Mouse (Mus musculus): ENCODE data around the gene Shd. TPM values are rescaled to one million over a fixed set of nuclear protein-coding genes. Genes with fewer than 3 reads are reported as not detected.

Gene Shd
- polyA plus RNA-seq, 1 experiment from 2014 or later, result 41.4 TPM

GRCm38 (mm10) chr17:56020400-56021084, 50.3 kb downstream of the Shd start:
- WGBS, result 91% methylated on average over 6 of the region's 6 CpGs
- Histone ChIP-seq H3K27ac (no peak overlapping the region), H3K36me3 (peaks cover 57% of the 10 kb centered on the region), H3K4me1 (no peaks in the 10 kb centered on the region; the same call in 1 of the 2 replicates), H3K4me2 (replicated peaks) (no peak overlapping the region), H3K9ac (no peak overlapping the region), H3K4me3 (no peak overlapping the region), H3K9me3 (no peaks in the 10 kb centered on the region), H3K27me3 (no peaks in the 10 kb centered on the region)
- ATAC-seq (ENCODE audit: insufficient number of reproducible peaks, insufficient read depth, low FRiP score, low TSS enrichment), result no peak

GRCm38 (mm10) chr17:56021161-56021910, 51.1 kb downstream of the Shd start:
- no peak for ATAC-seq (ENCODE audit: insufficient number of reproducible peaks, insufficient read depth, low FRiP score, low TSS enrichment)
- Histone ChIP-seq H3K36me3 (peaks cover 49% of the 10 kb centered on the region), H3K4me2 (replicated peaks) (no peak overlapping the region), H3K27ac (no peak overlapping the region), H3K4me1 (no peaks in the 10 kb centered on the region; the same call in 1 of the 2 replicates), H3K27me3 (no peaks in the 10 kb centered on the region), H3K9me3 (no peaks in the 10 kb centered on the region), H3K9ac (no peak overlapping the region), H3K4me3 (no peak overlapping the region)
- WGBS, result 86% methylated on average over 4 of the region's 4 CpGs

GRCm38 (mm10) chr17:56022131-56022988, 52.1 kb downstream of the Shd start:
- Histone ChIP-seq H3K27ac (no peak overlapping the region), H3K9me3 (no peaks in the 10 kb centered on the region), H3K9ac (no peak overlapping the region), H3K36me3 (peaks cover 39% of the 10 kb centered on the region), H3K4me1 (no peaks in the 10 kb centered on the region; the same call in 1 of the 2 replicates), H3K4me3 (no peak overlapping the region), H3K27me3 (no peaks in the 10 kb centered on the region), H3K4me2 (replicated peaks) (no peak overlapping the region)
- no peak for ATAC-seq (ENCODE audit: insufficient number of reproducible peaks, insufficient read depth, low FRiP score, low TSS enrichment)
- WGBS, result 51% methylated on average over 2 of the region's 2 CpGs

GRCm38 (mm10) chr17:56022989-56023290, 52.7 kb downstream of the Shd start:
- Histone ChIP-seq H3K27me3 (no peaks in the 10 kb centered on the region), H3K9me3 (no peaks in the 10 kb centered on the region), H3K4me1 (no peaks in the 10 kb centered on the region; the same call in 1 of the 2 replicates), H3K4me2 (replicated peaks) (no peak overlapping the region), H3K36me3 (peaks cover 33% of the 10 kb centered on the region), H3K9ac (no peak overlapping the region), H3K27ac (peak overlapping the region; percentile 30; the same call in 1 of the 2 replicates), H3K4me3 (no peak overlapping the region)
- ATAC-seq (ENCODE audit: insufficient number of reproducible peaks, insufficient read depth, low FRiP score, low TSS enrichment), result no peak
- WGBS, result 88% methylated on average over 4 of the region's 4 CpGs

- Histone ChIP-seq H3K4me2 (replicated peaks) (no peak overlapping the region), H3K4me1 (no peaks in the 10 kb centered on the region; the same call in 1 of the 2 replicates), H3K9ac (no peak overlapping the region), H3K36me3 (peaks cover 29% of the 10 kb centered on the region), H3K4me3 (no peak overlapping the region), H3K27ac (peak overlapping the region; percentile 30; the same call in 1 of the 2 replicates), H3K9me3 (no peaks in the 10 kb centered on the region), H3K27me3 (no peaks in the 10 kb centered on the region)
- 83% methylated on average over 5 of the region's 5 CpGs for WGBS
- no peak for ATAC-seq (ENCODE audit: insufficient number of reproducible peaks, insufficient read depth, low FRiP score, low TSS enrichment)
Observed at GRCm38 (mm10) chr17:56023386-56023785, 53.1 kb downstream of the Shd start.

- no peak overlapping the region for H3K4me3 ChIP-seq
- WGBS, result 76% methylated on average over 2 of the region's 2 CpGs
- no peak overlapping the region for H3K4me2 ChIP-seq (replicated peaks)
- H3K27ac ChIP-seq, result no peak overlapping the region
- H3K27me3 ChIP-seq, result no peaks in the 10 kb centered on the region
- no peak overlapping the region for H3K9ac ChIP-seq
- ATAC-seq (ENCODE audit: insufficient number of reproducible peaks, insufficient read depth, low FRiP score, low TSS enrichment), result no peak
- H3K36me3 ChIP-seq, result peaks cover 29% of the 10 kb centered on the region
- no peaks in the 10 kb centered on the region; the same call in 1 of the 2 replicates for H3K4me1 ChIP-seq
- no peaks in the 10 kb centered on the region for H3K9me3 ChIP-seq
Observed at GRCm38 (mm10) chr17:56024476-56024875, 54.2 kb downstream of the Shd start.

- Histone ChIP-seq H3K27ac (no peak overlapping the region), H3K4me1 (no peaks in the 10 kb centered on the region; the same call in 1 of the 2 replicates), H3K36me3 (peaks cover 29% of the 10 kb centered on the region; the same call in 1 of the 2 replicates), H3K27me3 (no peaks in the 10 kb centered on the region), H3K4me3 (no peak overlapping the region), H3K4me2 (replicated peaks) (no peak overlapping the region), H3K9ac (no peak overlapping the region), H3K9me3 (no peaks in the 10 kb centered on the region)
- WGBS, result 84% methylated on average over 5 of the region's 5 CpGs
- ATAC-seq (ENCODE audit: insufficient number of reproducible peaks, insufficient read depth, low FRiP score, low TSS enrichment), result no peak
Observed at GRCm38 (mm10) chr17:56024931-56025330, 54.7 kb downstream of the Shd start.

Other genes with a start within 250 kb of the Shd start
- not detected in 2 replicates for gene Adgre4, start 220.5 kb upstream of the Shd start, polyA plus RNA-seq (2016; fragmentation: Nextera tagmentation; extraction: Ambion mirVana)
- gene Zfp119a, start 91.5 kb upstream of the Shd start, polyA plus RNA-seq (2016; fragmentation: Nextera tagmentation; extraction: Ambion mirVana), result 10.2 and 11.2 TPM in 2 replicates
- 13.1 and 13.9 TPM in 2 replicates for gene Zfp959, start 78.4 kb upstream of the Shd start, polyA plus RNA-seq (2016; fragmentation: Nextera tagmentation; extraction: Ambion mirVana)
- 4.9 and 6.2 TPM in 2 replicates for gene Zfp119b, start 21.0 kb upstream of the Shd start, polyA plus RNA-seq (2016; fragmentation: Nextera tagmentation; extraction: Ambion mirVana)
- gene Ebi3, start 17.8 kb upstream of the Shd start, polyA plus RNA-seq (2016; fragmentation: Nextera tagmentation; extraction: Ambion mirVana), result 1.6 and 2.3 TPM in 2 replicates
- gene Yju2, start 11.4 kb upstream of the Shd start, polyA plus RNA-seq (2016; fragmentation: Nextera tagmentation; extraction: Ambion mirVana), result 26.8 and 28.3 TPM in 2 replicates
- gene Fsd1, start 16.0 kb downstream of the Shd start, polyA plus RNA-seq (2016; fragmentation: Nextera tagmentation; extraction: Ambion mirVana), result 52.0 and 54.7 TPM in 2 replicates
- gene Stap2, start 35.1 kb downstream of the Shd start, polyA plus RNA-seq (2016; fragmentation: Nextera tagmentation; extraction: Ambion mirVana), result 6.4 and 8.0 TPM in 2 replicates
- 174 and 193 TPM in 2 replicates for gene Mpnd, start 35.2 kb downstream of the Shd start, polyA plus RNA-seq (2016; fragmentation: Nextera tagmentation; extraction: Ambion mirVana)
- gene Sh3gl1, start 66.2 kb downstream of the Shd start, polyA plus RNA-seq (2016; fragmentation: Nextera tagmentation; extraction: Ambion mirVana), result 173 and 175 TPM in 2 replicates
- gene Chaf1a, start 70.0 kb downstream of the Shd start, polyA plus RNA-seq (2016; fragmentation: Nextera tagmentation; extraction: Ambion mirVana), result 44.5 and 45.8 TPM in 2 replicates
- gene Ubxn6, start 104.6 kb downstream of the Shd start, polyA plus RNA-seq (2016; fragmentation: Nextera tagmentation; extraction: Ambion mirVana), result 49.0 and 52.7 TPM in 2 replicates
- gene Hdgfl2, start 109.2 kb downstream of the Shd start, polyA plus RNA-seq (2016; fragmentation: Nextera tagmentation; extraction: Ambion mirVana), result 173 and 179 TPM in 2 replicates
- gene Plin4, start 139.3 kb downstream of the Shd start, polyA plus RNA-seq (2016; fragmentation: Nextera tagmentation; extraction: Ambion mirVana), result 0.08 and 0.10 TPM in 2 replicates
- 0.15 and 0.29 TPM in 2 replicates for gene Plin5, start 147.1 kb downstream of the Shd start, polyA plus RNA-seq (2016; fragmentation: Nextera tagmentation; extraction: Ambion mirVana)
- 0.15 and 0.23 TPM in 2 replicates for gene Lrg1, start 151.5 kb downstream of the Shd start, polyA plus RNA-seq (2016; fragmentation: Nextera tagmentation; extraction: Ambion mirVana)
- 4.3 and 4.6 TPM in 2 replicates for gene Sema6b, start 169.9 kb downstream of the Shd start, polyA plus RNA-seq (2016; fragmentation: Nextera tagmentation; extraction: Ambion mirVana)
- gene Tnfaip8l1, start 192.0 kb downstream of the Shd start, polyA plus RNA-seq (2016; fragmentation: Nextera tagmentation; extraction: Ambion mirVana), result 12.4 and 13.0 TPM in 2 replicates
- gene Mydgf, start 213.5 kb downstream of the Shd start, polyA plus RNA-seq (2016; fragmentation: Nextera tagmentation; extraction: Ambion mirVana), result 71.0 and 76.2 TPM in 2 replicates
- gene Dpp9, start 248.4 kb downstream of the Shd start, polyA plus RNA-seq (2016; fragmentation: Nextera tagmentation; extraction: Ambion mirVana), result 41.4 and 43.4 TPM in 2 replicates

Measured in embryonic facial prominence, embryonic 12.5 days (tissue).